Mouse (Mus musculus) lung, postnatal 14 days (tissue): ENCODE measurements around the gene Foxe3.

Experiments used
- DNase-seq: peaks from one replicate; pipeline ENCODE4 v3.0.0; 2021

Gene Foxe3

GRCm38 (mm10) chr4:114913594-114913962, 12.2 kb downstream of the Foxe3 start:
- DNase-seq = peak; percentile 65

GRCm38 (mm10) chr4:114912705-114913593, 12.9 kb downstream of the Foxe3 start:
- no peak for DNase-seq

GRCm38 (mm10) chr4:114909602-114910484, 16.0 kb downstream of the Foxe3 start:
- peak; percentile 49 for DNase-seq

GRCm38 (mm10) chr4:114908829-114909601, 16.8 kb downstream of the Foxe3 start, which contains the start of gene Foxd2:
Foxd2 (minus strand) TSS chr4:114908873.
- DNase-seq = peak; percentile 95

GRCm38 (mm10) chr4:114907951-114908828, 17.6 kb downstream of the Foxe3 start:
- DNase-seq = no peak

GRCm38 (mm10) chr4:114907056-114907917, 18.5 kb downstream of the Foxe3 start:
- DNase-seq = no peak

GRCm38 (mm10) chr4:114905969-114906680, 19.7 kb downstream of the Foxe3 start:
- DNase-seq = no peak

- DNase-seq = no peak
Measured at GRCm38 (mm10) chr4:114905501-114905900, 20.3 kb downstream of the Foxe3 start.

GRCm38 (mm10) chr4:114903422-114903782, 22.4 kb downstream of the Foxe3 start:
- DNase-seq = no peak

GRCm38 (mm10) chr4:114902641-114903421, 23.0 kb downstream of the Foxe3 start:
- DNase-seq = no peak

GRCm38 (mm10) chr4:114901643-114902351, 24.0 kb downstream of the Foxe3 start:
- no peak for DNase-seq

- no peak for DNase-seq
Measured at GRCm38 (mm10) chr4:114900866-114901642, 24.8 kb downstream of the Foxe3 start.

- no peak for DNase-seq
Measured at GRCm38 (mm10) chr4:114899885-114900284, 25.9 kb downstream of the Foxe3 start.

- peak; percentile 52 for DNase-seq
Measured at GRCm38 (mm10) chr4:114897853-114898252, 28.0 kb downstream of the Foxe3 start.

GRCm38 (mm10) chr4:114882232-114882631, 43.6 kb downstream of the Foxe3 start:
- no peak for DNase-seq

- DNase-seq = no peak
Measured at GRCm38 (mm10) chr4:114876441-114876972, 49.3 kb downstream of the Foxe3 start.
